Mouse (Mus musculus) lung, adult 2 months (tissue): Measurements from ENCODE around the gene Rbm4. TPM values are rescaled to one million over a fixed set of nuclear protein-coding genes. Genes with fewer than 3 reads are reported as not detected.

Experiments used
- DNase-seq: peaks from one replicate; pipeline ENCODE4 v3.0.0; 2022
- H3K4me1 ChIP-seq: fragments of 200-500 bp; 2 replicates; pipeline ENCODE4 v1.6.1; 2011; ENCODE audit warnings: low read length; ENCODE audit not compliant: control insufficient read depth, insufficient read depth
- H3K4me3 ChIP-seq: fragments of 200-500 bp; replicated peaks from 2 replicates; pipeline ENCODE3; 2011; ENCODE audit warnings: low read depth, mild to moderate bottlenecking, control low read depth, low read length; ENCODE audit errors: extremely low read depth
- CTCF ChIP-seq: fragments of 200-500 bp; IDR thresholded peaks from 2 replicates; pipeline ENCODE4 v1.5.1; 2011; ENCODE audit warnings: mild to moderate bottlenecking, low read length, control low read depth; ENCODE audit not compliant: insufficient read depth
- POLR2A ChIP-seq: fragments of 200-500 bp; IDR thresholded peaks from 2 replicates; pipeline ENCODE4 v1.6.1; 2011; ENCODE audit warnings: low read depth, mild to moderate bottlenecking, control low read depth, low read length, borderline replicate concordance; ENCODE audit errors: extremely low read depth
- WGBS: fragments of 180-500 bp; shearing (Covaris S2); methylation state at CpG from one replicate; pipeline ENCODE4 v1.1.7; 2018; 5-methylcytosine and 5-hydroxymethylcytosine counted together
- polyA plus RNA-seq: library from polyadenylated mRNA; depleted of rRNA; stranded (reverse); fragments of >200 nt; gene quantifications from 2 replicates; pipeline ENCODE4 v1.2.3, GENCODE M21; 2012

The Rbm4 gene
- polyA plus RNA-seq, 1 experiment, result 36.1 TPM

GRCm38 (mm10) chr19:4802691-4803091, 9.0 kb upstream of the Rbm4 start:
- 95% methylated on average over 7 of the region's 7 CpGs for WGBS
- Histone ChIP-seq H3K4me3 (no peak overlapping the region), H3K4me1 (no peaks in the 10 kb centered on the region; the same call in 1 of the 2 replicates)
- no peak for DNase-seq
- TF ChIP-seq POLR2A, result no peak
- no peak for TF ChIP-seq CTCF

- whole genome bisulfite sequencing, result 87% methylated on average over 5 of the region's 5 CpGs
- H3K4me1 ChIP-seq, result no peaks in the 10 kb centered on the region; the same call in 1 of the 2 replicates
- H3K4me3 ChIP-seq, result no peak overlapping the region
- DNase-seq, result no peak
- no peak for TF ChIP-seq CTCF
- no peak for TF ChIP-seq POLR2A
Observed at GRCm38 (mm10) chr19:4799083-4799482, 5.4 kb upstream of the Rbm4 start.

GRCm38 (mm10) chr19:4797846-4798245, 4.1 kb upstream of the Rbm4 start:
- Histone ChIP-seq H3K4me3 (no peak overlapping the region), H3K4me1 (peaks cover 2% of the 10 kb centered on the region; the same call in 1 of the 2 replicates)
- DNase-seq, result no peak
- TF ChIP-seq CTCF (no peak), POLR2A (no peak)
- WGBS, result 97% methylated on average over 2 of the region's 2 CpGs

GRCm38 (mm10) chr19:4795929-4796328, 2.2 kb upstream of the Rbm4 start:
- no peak overlapping the region for H3K4me3 ChIP-seq
- peaks cover 2% of the 10 kb centered on the region for H3K4me1 ChIP-seq
- 65% methylated on average over 1 of the region's 1 CpGs for WGBS
- TF ChIP-seq POLR2A (no peak), CTCF (no peak)
- no peak for DNase-seq

- TF ChIP-seq CTCF (no peak), POLR2A (no peak)
- no peak for DNase-seq
- Histone ChIP-seq H3K4me1 (peaks cover 2% of the 10 kb centered on the region), H3K4me3 (peak overlapping the region; percentile 97)
- under 1% methylated on average over 16 of the region's 16 CpGs for WGBS
Observed at GRCm38 (mm10) chr19:4793281-4793830, 345 bp downstream of the Rbm4 start.

- 89% methylated on average over 2 of the region's 2 CpGs for WGBS
- DNase-seq, result no peak
- no peak overlapping the region for H3K4me3 ChIP-seq
- TF ChIP-seq CTCF (no peak), POLR2A (no peak)
- H3K4me1 ChIP-seq, result no peaks in the 10 kb centered on the region; the same call in none of the 2 replicates
Observed at GRCm38 (mm10) chr19:4786313-4786712, 7.4 kb downstream of the Rbm4 start.

- WGBS, result 73% methylated on average over 7 of the region's 7 CpGs
- no peak for TF ChIP-seq POLR2A
- TF ChIP-seq CTCF, result no peak
Observed at GRCm38 (mm10) chr19:4785206-4785605, 8.5 kb downstream of the Rbm4 start.

GRCm38 (mm10) chr19:4782891-4783290, 10.8 kb downstream of the Rbm4 start:
- TF ChIP-seq POLR2A (no peak), CTCF (no peak)
- Histone ChIP-seq H3K4me3 (no peak overlapping the region), H3K4me1 (no peaks in the 10 kb centered on the region; the same call in 1 of the 2 replicates)
- WGBS, result 64% methylated on average over 2 of the region's 2 CpGs
- no peak for DNase-seq

More at GRCm38 (mm10) chr19:4785206-4785605, 8.5 kb downstream of the Rbm4 start:
- Histone ChIP-seq H3K4me3 (no peak overlapping the region), H3K4me1 (no peaks in the 10 kb centered on the region; the same call in none of the 2 replicates)
- DNase-seq, result no peak

- no peak for DNase-seq
- 41% methylated on average over 3 of the region's 3 CpGs for WGBS
- TF ChIP-seq CTCF (no peak), POLR2A (no peak)
- Histone ChIP-seq H3K4me3 (no peak overlapping the region), H3K4me1 (0 out of 2 replicates have a peak, but pooled peaks cover 2% of the 10 kb centered on the region)
Observed at GRCm38 (mm10) chr19:4772785-4773184, 20.9 kb downstream of the Rbm4 start.

- H3K4me3 ChIP-seq, result no peak overlapping the region
- peak; percentile 1 for DNase-seq
- H3K4me1 ChIP-seq, result no peaks in the 10 kb centered on the region
- WGBS, result 75% methylated on average over 12 of the region's 12 CpGs
- TF ChIP-seq CTCF (no peak), POLR2A (no peak)
Observed at GRCm38 (mm10) chr19:4767507-4768148, 26.1 kb downstream of the Rbm4 start.
